Mouse (Mus musculus): ENCODE data around the gene Ddx56. TPM values are rescaled to one million over a fixed set of nuclear protein-coding genes. Genes with fewer than 3 reads are reported as not detected.

The Ddx56 gene
- total and polyA plus RNA-seq, 2 experiments from 2014 or later: 65.6 to 79.4 TPM

DNA sequence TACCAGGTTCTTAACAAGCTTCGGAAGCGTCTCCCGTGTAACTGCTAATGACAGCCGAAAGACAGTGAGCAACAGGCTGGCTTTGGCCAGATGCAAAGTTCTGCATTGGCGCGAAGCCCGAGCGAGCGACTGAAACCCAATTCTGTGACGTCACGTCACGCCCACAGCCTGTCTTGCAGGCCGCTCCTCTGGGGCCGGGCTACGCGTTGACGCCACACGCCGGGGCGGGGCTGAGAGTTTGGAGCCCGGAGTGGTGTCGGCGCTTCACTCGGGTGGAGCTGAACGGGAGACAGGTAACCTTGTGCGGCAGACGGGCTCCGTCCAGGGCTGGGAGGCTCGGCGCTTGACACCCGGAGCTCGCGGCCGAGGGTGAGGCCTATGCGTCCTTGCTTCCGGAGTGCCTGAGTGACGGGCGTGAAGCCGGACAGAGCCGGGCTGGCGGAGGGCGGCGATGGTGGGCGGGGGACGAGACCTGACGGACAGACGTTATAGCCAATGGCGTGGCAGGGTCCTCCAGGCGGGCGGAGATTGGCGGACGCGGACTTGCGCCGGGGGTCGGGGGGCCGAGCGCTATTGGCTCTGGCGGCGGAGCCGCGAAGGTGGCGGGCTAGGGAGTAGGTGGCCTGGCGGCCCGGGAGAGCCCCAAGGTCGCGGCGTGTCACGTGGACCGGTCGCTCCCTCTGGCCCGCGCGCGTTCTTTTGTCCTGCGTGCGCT lies 24.0 kb upstream of the Ddx56 start, which contains the start of gene Ogdh:
Gene Ogdh, plus strand, starts transcription at position 233 of the 715 bp plus-strand sequence.
- ATAC-seq: peak; percentile 98
- under 1% methylated on average over 66 of the region's 77 CpGs for WGBS
- H3K4me2 ChIP-seq (ENCODE audit: low read depth, low read length): peak within 1 kb of the TSS; percentile 74

DNA sequence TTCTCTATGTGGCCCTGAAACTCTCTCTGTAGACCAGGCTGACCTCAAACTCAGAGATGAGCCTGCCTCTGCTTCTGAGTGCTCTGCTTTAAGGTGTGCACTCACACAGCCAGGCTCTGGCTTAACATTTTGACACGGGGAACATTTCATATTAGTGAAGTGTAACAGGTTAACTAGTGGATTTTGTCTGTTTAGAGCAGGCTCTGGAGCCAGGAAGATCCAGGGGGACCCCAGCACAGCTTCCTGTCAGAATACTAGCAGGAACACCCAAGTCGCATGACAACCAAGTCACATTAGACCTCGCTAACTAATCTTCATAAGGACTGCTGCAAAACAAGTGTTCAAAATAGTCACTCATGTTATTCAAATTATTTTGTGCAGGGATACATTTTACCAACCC lies 23.3 kb upstream of the Ddx56 start:
- Histone ChIP-seq H3K4me2 (ENCODE audit: low read depth, low read length) (peak overlapping the region; percentile 74), H3K9ac (replicated peaks; ENCODE audit: low read length) (peak overlapping the region; percentile 77), H3K4me1 (ENCODE audit: insufficient read depth, low read length) (peaks cover 7% of the 10 kb centered on the region), H3K9me3 (ENCODE audit: low read length) (no peaks in the 10 kb centered on the region), H3K27ac (peak overlapping the region; percentile 96), H3K4me3 (ENCODE audit: low read length) (peak overlapping the region; percentile 71), H3K36me3 (ENCODE audit: insufficient read depth, low read length) (no peaks in the 10 kb centered on the region), H3K27me3 (ENCODE audit: insufficient read depth, low read length) (no peaks in the 10 kb centered on the region)
- no peak for ATAC-seq
- TF ChIP-seq CTCF (IDR thresholded peaks at IDR 0.05; ENCODE audit: low read depth): no peak
- WGBS: 23% methylated on average over 3 of the region's 3 CpGs
- no peak for DNase-seq (ENCODE audit: low spot score)

More for the DNA sequence above, 24.0 kb upstream of the Ddx56 start, which contains the start of gene Ogdh:
- TF ChIP-seq CTCF (IDR thresholded peaks at IDR 0.05; ENCODE audit: low read depth): no peak
- Histone ChIP-seq H3K36me3 (ENCODE audit: insufficient read depth, low read length) (no peaks in the 10 kb centered on the region), H3K27ac (peak within 1 kb of the TSS; percentile 96), H3K4me1 (ENCODE audit: insufficient read depth, low read length) (peaks cover 7% of the 10 kb centered on the region), H3K9me3 (ENCODE audit: low read length) (no peaks in the 10 kb centered on the region), H3K4me3 (ENCODE audit: low read length) (peak within 1 kb of the TSS; percentile 71), H3K27me3 (ENCODE audit: insufficient read depth, low read length) (no peaks in the 10 kb centered on the region), H3K9ac (replicated peaks; ENCODE audit: low read length) (peak within 1 kb of the TSS; percentile 77)
- DNase-seq (ENCODE audit: low spot score): peak; percentile 99

DNA sequence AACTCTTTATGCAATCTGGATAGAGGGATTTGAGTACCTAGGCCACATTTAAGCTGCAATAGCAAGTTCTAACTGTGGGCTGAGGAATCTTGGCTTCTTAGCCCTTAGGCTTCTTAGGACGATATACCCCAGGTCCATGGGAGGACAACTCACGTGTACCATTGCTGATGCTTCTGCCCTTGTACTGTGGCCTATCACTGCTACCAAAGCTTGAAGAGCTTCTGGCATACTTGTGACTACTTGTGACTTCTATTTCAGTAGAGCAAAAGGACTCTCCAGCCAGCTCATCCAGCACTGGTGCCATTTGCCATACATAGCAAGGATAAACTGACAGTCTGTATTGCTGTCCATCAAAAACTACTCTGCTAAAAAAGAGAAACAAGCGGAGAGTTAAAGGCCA lies 22.6 kb upstream of the Ddx56 start:
- ATAC-seq: no peak
- no peak for TF ChIP-seq CTCF (IDR thresholded peaks at IDR 0.05; ENCODE audit: low read depth)
- Histone ChIP-seq H3K27me3 (ENCODE audit: insufficient read depth, low read length) (no peaks in the 10 kb centered on the region), H3K36me3 (ENCODE audit: insufficient read depth, low read length) (no peaks in the 10 kb centered on the region), H3K4me3 (ENCODE audit: low read length) (no peak overlapping the region), H3K4me1 (ENCODE audit: insufficient read depth, low read length) (peaks cover 7% of the 10 kb centered on the region), H3K9me3 (ENCODE audit: low read length) (no peaks in the 10 kb centered on the region), H3K4me2 (ENCODE audit: low read depth, low read length) (no peak overlapping the region), H3K27ac (no peak overlapping the region), H3K9ac (replicated peaks; ENCODE audit: low read length) (no peak overlapping the region)
- no peak for DNase-seq (ENCODE audit: low spot score)
- WGBS: 94% methylated on average over 3 of the region's 3 CpGs

DNA sequence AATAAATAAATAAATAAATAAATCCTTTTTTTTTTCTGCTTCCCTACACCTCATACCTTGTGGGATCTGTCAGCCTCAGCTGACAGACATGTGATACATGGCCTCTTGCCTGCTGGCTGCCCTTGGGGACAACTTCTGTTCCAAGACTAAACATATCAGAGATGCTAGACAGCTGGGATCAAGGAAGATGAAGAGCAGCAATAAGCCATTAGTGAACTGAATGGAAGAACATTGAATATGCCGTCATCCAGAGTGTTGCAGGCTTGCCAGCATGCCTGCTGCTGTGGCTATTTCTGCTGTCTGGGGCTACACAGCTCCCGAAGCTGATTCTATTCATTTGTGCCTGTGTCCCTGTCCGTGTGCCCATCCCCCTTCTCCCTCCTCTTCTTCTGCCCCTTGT lies 15.4 kb upstream of the Ddx56 start:
- H3K4me1 ChIP-seq (ENCODE audit: insufficient read depth, low read length): no peaks in the 10 kb centered on the region
- no peaks in the 10 kb centered on the region for H3K36me3 ChIP-seq (ENCODE audit: insufficient read depth, low read length)
- no peak overlapping the region for H3K4me2 ChIP-seq (ENCODE audit: low read depth, low read length)
- no peak for DNase-seq (ENCODE audit: low spot score)
- no peak overlapping the region for H3K27ac ChIP-seq
- no peak overlapping the region for H3K4me3 ChIP-seq (ENCODE audit: low read length)
- no peak for TF ChIP-seq CTCF (IDR thresholded peaks at IDR 0.05; ENCODE audit: low read depth)
- ATAC-seq: no peak
- WGBS: 40% methylated on average over 3 of the region's 3 CpGs
- no peak overlapping the region for H3K9ac ChIP-seq (replicated peaks; ENCODE audit: low read length)
- no peaks in the 10 kb centered on the region for H3K9me3 ChIP-seq (ENCODE audit: low read length)
- no peaks in the 10 kb centered on the region for H3K27me3 ChIP-seq (ENCODE audit: insufficient read depth, low read length)

DNA sequence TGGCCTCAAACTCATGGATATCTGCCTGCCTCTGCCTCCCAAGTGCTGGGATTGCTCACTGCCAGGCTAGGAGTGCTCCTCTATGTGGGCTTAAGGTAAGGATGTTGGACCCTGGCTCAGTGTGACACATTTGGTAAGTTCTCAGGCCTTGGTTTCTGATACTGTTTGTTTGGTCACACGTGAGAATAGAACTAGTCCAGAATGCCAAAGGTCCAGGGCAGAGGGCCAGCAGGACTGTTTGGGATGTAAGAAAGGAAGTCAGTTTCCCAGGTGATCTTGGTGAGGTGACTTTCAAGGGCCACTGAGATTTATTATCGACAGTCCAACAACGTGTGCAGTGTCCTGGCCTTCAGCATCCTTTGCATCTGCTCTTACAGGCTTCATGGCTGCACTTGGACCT lies 8.9 kb upstream of the Ddx56 start:
- DNase-seq (ENCODE audit: low spot score) (no peak), ATAC-seq (no peak)
- WGBS: 71% methylated on average over 3 of the region's 3 CpGs
- TF ChIP-seq CTCF (IDR thresholded peaks at IDR 0.05; ENCODE audit: low read depth): no peak
- Histone ChIP-seq H3K4me2 (ENCODE audit: low read depth, low read length) (no peak overlapping the region), H3K27me3 (ENCODE audit: insufficient read depth, low read length) (no peaks in the 10 kb centered on the region), H3K36me3 (ENCODE audit: insufficient read depth, low read length) (peaks cover 5% of the 10 kb centered on the region; the same call in 1 of the 2 replicates), H3K9ac (replicated peaks; ENCODE audit: low read length) (no peak overlapping the region), H3K27ac (no peak overlapping the region), H3K4me1 (ENCODE audit: insufficient read depth, low read length) (0 out of 2 replicates have a peak, but pooled peaks cover 15% of the 10 kb centered on the region), H3K4me3 (ENCODE audit: low read length) (no peak overlapping the region), H3K9me3 (ENCODE audit: low read length) (no peaks in the 10 kb centered on the region)

DNA sequence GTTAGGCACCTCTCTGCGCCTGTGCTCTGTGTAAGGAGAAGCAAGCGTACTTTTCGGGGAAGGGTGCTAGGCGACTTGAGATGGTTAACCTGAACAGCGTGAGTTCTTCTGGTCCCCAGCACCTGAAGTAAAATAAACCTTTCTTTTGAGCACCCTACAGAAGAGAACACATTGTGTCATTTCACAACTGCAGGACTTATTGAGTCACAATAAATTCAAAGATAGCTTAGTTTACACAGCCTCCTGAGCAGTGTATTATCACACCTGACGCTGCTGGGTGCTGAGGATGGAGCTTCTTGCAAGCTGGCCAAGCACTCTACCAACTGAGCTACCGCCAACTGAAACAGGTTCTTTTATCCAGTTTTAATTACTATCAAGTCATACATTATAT lies 7.5 kb upstream of the Ddx56 start:
- H3K9ac ChIP-seq (replicated peaks; ENCODE audit: low read length): peak overlapping the region; percentile 96; the same call in 1 of the 2 replicates
- peak overlapping the region; percentile 91 for H3K4me2 ChIP-seq (ENCODE audit: low read depth, low read length)
- H3K4me1 ChIP-seq (ENCODE audit: insufficient read depth, low read length): 0 out of 2 replicates have a peak, but pooled peaks cover 15% of the 10 kb centered on the region
- no peaks in the 10 kb centered on the region for H3K27me3 ChIP-seq (ENCODE audit: insufficient read depth, low read length)
- peak overlapping the region; percentile 97 for H3K4me3 ChIP-seq (ENCODE audit: low read length)
- H3K27ac ChIP-seq: peak overlapping the region; percentile 84
- peaks cover 11% of the 10 kb centered on the region; the same call in 1 of the 2 replicates for H3K36me3 ChIP-seq (ENCODE audit: insufficient read depth, low read length)
- ATAC-seq (no peak), DNase-seq (ENCODE audit: low spot score) (no peak)
- H3K9me3 ChIP-seq (ENCODE audit: low read length): no peaks in the 10 kb centered on the region
- TF ChIP-seq CTCF (IDR thresholded peaks at IDR 0.05; ENCODE audit: low read depth): no peak
- 22% methylated on average over 7 of the region's 7 CpGs for WGBS
